Mouse (Mus musculus) gastrocnemius, postnatal 36 days (tissue): ENCODE results near the gene Cmpk2. TPM values are rescaled to one million over a fixed set of nuclear protein-coding genes. Genes with fewer than 3 reads are reported as not detected.
"Not testable (repeated sequence)": the region's sequence is repeated elsewhere in the genome, so short reads cannot be mapped to it uniquely, and the experiment has no call there.

Experiments
- DNase-seq, 2 experiments: peaks; one replicate each; pipeline ENCODE4 v3.0.0; 2022
- intact Hi-C: fragments of 180-260 bp; cut with DNase I; formaldehyde crosslinking; loops from one replicate; pipeline ENCODE4 v1.15.1; 2025
- long read RNA-seq, 2 experiments: library from polyadenylated mRNA; stranded (forward); transcript quantifications; one replicate each; pipeline ENCODE4 v2.0.0; 2021
- total RNA-seq, 2 experiments: library from RNA; stranded (reverse); gene quantifications; 2 replicates each; pipeline ENCODE4 v1.2.3; 2021

Gene Cmpk2
- 1 to 10 TPM; 1.7 to 2.1 TPM for total RNA-seq
- long read RNA-seq, experiment 1, transcript Cmpk2-201 (5 exons, 3,200 nt) = major isoform, 5 of 5 reads
- long read RNA-seq, experiment 1, partial matches to known transcripts = 0 of 5 reads
- long read RNA-seq, experiment 1, other reads (novel, unspliced or antisense) = 0 of 5 reads
- long read RNA-seq, experiment 2, transcript Cmpk2-201 (5 exons, 3,200 nt) = major isoform, 5 of 6 reads
- long read RNA-seq, experiment 2, partial matches to known transcripts = 1 of 6 reads
- long read RNA-seq, experiment 2, other reads (novel, unspliced or antisense) = 0 of 6 reads

DNA sequence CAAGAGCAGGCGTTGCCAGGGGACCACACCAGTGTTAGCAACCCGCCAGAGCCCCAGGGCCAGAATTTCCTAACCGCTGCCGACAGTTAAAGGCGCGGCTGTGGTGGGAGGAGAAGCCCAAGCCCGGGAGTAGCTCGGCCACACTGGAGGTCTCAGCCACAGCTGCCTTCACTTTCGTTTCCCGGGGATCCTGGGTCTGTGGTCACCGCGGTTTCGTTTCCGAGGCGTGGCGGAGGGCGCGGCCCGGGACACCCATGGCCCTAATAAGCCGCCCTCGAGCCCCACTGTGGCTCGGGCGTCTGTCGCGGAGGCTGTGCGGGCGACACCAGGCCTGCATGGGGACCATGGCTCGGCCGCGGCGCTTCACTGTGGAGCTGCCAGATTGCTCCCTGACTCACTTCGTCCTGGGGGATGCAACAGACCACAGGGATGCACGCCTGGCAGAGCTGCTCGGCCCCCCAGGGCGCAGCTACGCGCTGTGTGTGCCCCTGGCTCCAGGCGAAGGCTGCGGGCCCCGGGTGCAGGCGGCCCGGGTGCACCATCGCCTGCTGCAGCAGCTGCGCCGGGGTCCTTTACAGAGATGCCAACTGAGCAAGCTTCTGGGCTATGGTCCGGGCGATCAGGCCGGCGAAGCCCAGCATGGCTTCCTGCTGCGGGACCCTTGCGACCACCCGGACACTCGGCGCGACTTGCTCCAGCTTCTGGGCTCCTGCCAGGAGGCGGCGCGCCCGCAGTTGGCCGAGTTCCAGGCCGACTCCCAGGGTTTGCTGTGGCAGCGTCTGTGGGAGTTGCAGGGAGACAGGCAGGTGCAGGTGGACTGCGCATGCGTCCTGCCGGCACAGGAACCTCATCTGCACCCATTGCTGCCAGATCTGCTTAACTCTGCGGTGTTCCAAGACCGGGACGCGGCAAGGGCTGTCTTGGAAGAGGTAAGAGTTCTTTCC lies at the start of gene Cmpk2:
Gene Cmpk2 (plus strand): TSS at position 107 of the 944 bp plus-strand sequence.
- intact Hi-C loops = no loop called here
- DNase-seq = peak; percentile 66 to 85

DNA sequence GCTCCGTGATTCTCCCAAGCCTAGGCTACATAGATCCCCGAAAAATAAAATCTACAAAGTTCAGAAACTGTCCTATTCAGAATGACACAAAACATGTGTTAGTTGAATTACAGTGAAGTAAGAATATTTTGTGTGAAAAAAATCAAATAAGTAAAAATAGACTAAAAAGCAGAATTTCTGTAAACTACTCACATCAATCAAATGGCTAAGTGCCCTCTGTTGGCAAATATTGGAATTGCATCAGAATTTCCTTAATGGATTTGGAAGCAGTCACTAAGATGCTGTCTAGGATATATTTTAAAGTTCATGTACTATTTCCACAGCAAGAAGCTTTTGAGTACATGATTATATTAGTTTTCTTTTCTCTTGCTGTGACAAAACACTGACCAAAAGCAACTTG lies 44.2 kb upstream of the Cmpk2 start:
- no peak for DNase-seq

DNA sequence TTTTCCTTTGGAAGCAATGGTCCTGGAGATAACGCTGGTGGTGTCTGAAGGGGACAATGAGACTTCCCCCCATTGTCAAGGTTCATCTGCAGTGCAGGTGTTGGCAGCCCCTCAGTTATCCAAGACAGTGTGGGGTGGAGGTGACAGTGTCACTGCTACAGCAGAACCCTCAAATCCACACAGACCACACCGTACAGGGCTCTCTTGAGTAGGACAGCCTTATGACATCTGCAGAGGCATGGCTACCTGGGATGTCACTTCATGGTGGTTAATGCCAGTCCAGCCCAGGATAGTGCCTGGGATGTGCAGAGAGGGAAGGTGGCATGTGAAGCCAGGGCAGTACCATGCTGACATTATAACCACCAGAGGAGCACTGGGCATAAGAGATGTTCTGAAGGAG lies 40.2 kb upstream of the Cmpk2 start:
- intact Hi-C loops, DNase-seq: not testable (repeated sequence)

More for the DNA sequence above, 44.2 kb upstream of the Cmpk2 start:
- intact Hi-C loops = no loop called here

DNA sequence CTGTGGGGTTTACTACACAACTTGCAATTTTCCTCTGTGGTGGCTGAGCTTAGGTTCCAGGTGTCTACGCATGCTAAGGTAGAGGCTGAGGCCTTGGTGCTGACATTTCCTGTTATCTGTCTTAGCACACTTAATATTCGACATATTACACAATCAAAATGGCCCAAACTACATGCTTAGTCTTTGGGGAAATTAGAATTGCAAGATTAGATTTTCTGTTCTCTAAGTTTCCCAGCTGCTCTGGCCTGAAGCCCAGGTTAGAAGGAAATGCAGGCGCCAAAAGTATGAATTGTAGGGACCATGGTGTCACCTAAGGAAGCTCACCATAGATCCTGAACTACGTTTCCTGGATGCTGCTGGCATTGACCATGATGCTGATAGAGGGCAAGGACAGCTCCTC lies 32.7 kb upstream of the Cmpk2 start:
- peak in 1 of 2 experiments; percentile 11 for DNase-seq
- intact Hi-C loops = no loop called here

DNA sequence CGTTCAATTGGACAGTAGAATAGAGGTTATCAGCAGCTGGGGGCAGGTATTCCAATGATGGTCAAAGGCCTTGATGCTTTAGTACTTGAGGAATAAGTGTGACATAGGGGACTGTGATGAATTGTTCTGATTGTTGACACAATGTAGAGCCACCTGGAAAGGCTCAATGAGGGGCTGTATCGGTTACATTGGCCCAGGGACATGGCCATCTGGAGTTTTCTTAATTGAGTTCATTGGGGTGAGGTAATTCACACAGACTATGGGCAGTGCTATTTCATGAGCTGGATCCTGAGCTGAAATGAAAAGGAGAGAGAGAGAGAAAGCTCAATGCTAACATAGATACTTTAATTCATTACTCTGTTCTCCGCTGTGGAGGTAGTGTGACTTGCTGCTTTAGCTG lies 31.1 kb upstream of the Cmpk2 start:
- DNase-seq = no peak

DNA sequence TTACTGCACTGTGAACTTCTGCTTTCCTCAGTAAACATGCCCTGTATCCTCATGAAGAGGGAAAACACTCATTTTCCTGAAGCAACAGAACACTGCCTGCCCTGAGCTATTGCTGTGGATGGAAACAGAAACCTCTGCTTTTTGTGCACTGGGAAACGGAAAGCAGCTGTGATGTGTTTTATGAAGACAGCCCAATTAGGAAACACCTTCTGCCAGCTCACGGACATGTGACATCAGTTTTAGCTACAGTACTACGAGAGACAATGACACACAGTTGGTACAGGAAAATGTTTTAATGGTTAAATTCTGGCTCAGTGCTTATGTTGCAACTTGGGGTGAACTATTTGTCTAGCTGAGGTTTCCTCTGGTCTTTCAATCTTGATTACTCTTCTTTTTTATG lies 29.6 kb upstream of the Cmpk2 start:
- no peak for DNase-seq
- intact Hi-C loops = no loop called here

More for the DNA sequence above, 31.1 kb upstream of the Cmpk2 start:
- intact Hi-C loops = no loop called here

DNA sequence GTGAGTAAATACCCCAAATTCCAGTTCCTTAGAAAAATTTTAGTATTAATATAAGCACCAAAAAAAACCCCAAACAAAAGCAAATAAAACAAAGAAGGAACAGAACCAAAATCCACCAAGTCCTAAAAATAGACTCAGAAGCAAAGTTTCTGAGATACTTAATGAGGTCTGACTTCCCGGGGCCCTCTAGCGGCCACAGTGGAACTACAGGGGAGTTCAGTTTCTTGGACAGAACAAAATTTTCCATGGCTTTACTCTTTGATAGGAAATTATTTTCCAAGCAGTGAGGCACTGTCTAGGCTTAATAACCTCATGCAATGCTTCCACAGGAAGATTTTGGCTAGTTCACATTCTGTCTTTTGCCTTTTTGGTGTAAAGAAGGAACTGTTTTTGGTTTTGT lies 24.9 kb upstream of the Cmpk2 start:
- DNase-seq = peak; percentile 81 to 84
- intact Hi-C loops = no loop called here

DNA sequence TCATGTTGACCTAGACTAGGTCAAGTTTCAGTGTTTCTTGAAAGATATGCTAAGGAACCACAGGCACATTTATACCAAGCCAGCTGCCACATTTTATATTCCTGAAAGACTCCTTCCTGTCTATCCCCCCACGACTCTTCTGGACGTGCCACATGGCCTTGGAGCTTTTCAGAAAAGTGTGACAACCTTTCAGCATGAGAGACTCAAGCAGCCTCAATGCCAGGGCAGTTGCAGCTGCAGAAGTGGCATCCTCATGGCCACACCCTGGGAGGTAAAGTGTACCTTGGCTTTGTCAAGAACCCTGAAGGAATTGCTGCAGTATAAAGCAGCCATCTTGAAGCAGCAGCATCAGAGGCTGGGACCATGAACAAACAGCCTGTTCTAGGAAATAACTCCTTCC lies 24.5 kb upstream of the Cmpk2 start:
- no peak for DNase-seq
- intact Hi-C loops = no loop called here

DNA sequence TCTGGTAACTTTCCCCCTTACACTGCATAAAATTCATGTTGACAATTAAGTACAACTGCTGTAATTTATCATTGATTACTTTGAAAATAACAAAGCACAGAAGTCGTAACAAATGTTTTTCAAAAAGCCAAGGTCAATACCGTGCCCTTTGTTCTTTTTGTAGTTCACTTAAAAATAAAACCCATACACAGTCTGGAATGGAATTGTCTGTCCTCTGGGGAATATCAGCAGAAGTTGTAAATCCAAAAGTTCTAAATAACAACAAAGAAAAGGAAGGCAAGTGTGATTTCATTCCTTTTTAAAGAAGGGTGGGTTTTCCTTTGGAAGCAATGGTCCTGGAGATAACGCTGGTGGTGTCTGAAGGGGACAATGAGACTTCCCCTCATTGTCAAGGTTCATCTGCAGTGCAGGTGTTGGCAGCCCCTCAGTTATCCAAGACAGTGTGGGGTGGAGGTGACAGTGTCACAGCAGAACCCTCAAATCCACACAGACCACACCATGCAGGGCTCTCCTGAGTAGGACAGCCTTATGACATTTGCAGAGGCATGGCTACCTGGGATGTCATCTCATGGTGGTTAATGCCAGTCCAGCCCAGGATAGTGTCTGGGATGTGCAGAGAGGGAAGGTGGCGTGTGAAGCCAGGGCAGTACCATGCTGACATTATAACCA lies 22.5 kb upstream of the Cmpk2 start:
- intact Hi-C loops = no loop called here
- DNase-seq = no peak

DNA sequence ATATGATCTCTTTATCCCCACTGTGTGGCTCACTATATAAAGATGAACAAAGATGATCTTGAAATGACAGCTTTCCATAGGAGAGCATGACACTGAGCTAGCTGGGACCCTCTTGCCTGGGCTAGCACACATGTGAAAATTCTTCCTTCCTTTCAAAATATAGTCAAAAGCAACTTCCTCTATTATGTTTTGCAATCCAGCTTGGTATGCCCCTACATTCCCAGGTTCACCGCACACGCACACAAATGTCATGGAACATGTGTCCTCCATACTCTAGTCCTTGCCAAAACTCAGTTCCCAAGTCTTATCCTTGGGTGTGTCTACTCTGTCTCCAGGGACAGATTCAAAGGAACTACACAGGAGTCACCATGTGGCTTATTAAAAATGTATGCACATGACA lies 19.5 kb upstream of the Cmpk2 start:
- intact Hi-C loops = no loop called here
- DNase-seq = no peak

DNA sequence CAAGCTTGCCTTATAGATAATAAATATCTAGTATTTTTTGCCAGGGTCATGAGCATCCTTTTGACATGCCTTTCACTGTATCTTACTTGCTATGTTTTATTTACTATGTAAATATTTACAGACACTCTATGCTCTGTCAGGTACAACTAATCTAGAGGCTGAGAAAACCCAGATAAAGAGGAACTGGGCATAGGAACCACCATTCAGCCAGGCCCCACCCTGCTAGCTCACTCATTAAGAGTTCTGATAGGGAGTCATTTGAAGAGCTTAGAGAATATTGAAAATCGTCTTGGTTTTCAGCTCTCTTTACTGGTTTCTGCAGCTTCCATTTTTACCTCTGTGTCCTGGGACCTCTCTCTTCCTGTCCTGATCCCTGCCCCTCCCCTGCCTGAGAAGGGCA lies 17.9 kb upstream of the Cmpk2 start:
- intact Hi-C loops = no loop called here
- DNase-seq = no peak

DNA sequence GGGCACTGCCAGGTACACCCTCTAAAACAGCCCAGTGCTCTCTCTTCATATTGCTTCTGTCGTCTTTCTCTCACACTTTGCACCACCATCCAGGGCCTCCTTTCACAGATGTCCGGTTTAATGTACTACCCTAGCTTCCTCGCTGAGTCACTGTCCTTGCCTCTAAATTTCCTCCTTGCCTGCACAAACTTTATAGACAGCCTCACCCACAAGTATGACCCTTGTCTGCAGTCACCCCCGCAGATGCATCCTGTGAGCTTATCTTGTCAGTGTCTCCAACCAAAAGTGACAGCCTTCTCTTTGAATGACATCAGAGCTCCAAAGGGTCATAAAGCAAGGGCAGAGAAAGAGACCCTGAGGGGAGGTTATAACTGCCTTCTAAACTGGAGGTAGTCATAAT lies 16.1 kb upstream of the Cmpk2 start:
- intact Hi-C loops = no loop called here
- DNase-seq = no peak

DNA sequence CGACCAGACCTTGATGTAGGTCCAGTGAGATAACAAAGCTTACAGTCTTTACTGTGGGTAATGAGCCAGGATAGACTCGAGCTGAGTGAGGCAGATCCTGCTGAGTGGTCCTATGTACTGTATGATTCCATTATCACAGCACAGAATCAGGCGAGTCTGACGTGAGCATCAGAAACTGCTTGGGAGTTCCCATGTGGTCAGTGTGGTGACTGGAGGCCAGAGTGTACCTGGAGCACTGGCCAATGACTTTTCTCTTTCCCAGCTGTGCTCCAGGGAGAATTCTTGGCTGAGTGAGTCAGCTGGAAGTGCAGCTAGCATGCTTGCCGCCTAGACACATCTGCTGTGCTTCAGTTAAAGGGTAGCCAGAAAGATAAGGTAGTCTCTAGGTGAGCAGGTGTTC lies 14.3 kb upstream of the Cmpk2 start:
- intact Hi-C loops = no loop called here

DNA sequence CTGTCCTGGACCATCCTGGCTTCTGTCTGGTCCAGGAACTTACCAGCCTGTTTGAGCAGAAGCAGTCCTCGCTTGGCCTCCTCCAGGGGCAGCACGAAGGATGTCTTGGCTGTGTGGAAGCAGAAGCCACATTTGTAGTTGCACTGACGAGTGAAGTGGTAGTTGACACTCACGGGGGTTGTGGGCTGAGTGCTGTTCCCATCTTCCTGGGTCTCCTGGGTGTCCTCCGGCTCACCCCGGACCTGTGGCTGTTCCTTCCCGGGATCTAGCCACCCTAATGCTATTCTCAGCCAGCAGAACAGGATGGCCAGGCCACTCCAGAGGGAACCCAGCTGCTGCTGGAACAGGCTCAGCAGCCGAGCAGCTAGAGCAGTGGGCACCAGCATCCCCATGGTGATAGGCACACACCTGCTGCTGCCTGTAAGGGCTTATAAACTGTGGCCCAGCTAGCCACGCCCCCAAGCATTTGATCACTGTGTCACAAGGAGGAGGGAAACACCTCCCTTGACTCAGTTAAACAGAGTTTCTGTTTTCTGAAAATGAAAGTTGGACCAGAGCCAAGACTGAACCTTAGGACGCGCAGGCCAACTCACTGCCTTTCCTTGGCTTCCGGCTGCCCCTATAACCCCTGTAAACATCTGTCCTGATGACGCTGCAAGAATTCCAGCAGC lies 12.8 kb upstream of the Cmpk2 start, which contains the start of gene Rsad2:
Gene Rsad2 (minus strand): TSS at position 425 of the 671 bp plus-strand sequence.
- DNase-seq = peak; percentile 40 to 41
- intact Hi-C loops = no loop called here

More for the DNA sequence above, 14.3 kb upstream of the Cmpk2 start:
- no peak for DNase-seq

DNA sequence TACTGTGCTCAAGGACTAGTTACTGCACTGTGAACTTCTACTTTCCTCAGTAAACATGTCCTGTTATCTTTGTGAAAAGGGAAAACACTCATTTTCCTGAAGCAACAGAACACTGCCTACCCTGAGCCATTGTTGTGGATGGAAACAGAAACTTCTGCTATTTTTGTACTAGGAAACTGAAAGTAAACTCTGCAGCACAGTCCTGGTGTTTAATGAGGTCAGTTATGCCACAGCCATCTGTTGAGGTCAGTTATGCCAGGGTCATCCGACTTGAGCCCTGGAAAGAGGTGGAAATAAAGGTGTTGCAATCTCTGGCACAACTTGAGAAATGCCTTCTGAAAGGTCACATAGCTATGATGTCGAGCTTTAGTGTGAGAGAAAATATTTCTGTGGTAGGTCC lies 8.9 kb upstream of the Cmpk2 start:
- DNase-seq = no peak
- intact Hi-C loops = no loop called here

DNA sequence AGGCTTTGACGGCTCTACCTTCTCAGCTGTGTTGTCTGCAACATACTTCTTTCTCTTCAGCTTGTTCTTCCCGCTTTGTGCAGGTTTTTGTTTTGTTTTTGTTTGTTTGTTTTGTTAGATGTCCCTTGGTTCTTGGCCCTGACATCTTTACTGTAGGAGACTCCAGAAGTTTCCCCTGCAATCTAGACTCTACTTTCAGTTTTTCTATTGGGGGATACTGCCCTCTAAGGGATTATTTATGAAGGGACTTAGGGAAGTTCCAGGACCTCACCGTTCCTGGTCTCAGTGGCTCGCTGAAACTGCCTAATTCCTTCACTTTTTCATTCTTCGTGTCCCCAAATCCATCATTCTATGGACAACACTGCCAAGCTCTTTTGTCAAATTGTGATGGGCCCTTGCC lies 3.4 kb upstream of the Cmpk2 start:
- intact Hi-C loops = no loop called here
- DNase-seq = no peak

DNA sequence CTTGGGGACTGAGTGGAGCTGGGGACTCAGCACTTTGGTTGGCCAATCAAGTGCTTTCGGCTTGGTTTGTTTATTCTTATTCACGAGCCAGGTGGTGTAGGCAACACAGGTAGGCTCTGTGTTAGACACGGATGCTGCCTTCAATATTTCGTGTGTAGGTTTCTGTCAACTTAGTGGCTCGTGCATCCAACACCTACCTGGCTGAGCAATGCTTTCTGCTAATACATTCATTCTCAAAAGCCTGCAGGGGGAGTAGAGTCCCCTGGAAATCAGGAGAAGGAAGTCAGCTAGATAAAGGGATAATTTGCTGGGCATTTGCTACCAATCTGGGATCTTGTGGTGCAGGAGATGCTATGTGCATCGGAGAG lies 1.0 kb downstream of the Cmpk2 start:
- no peak for DNase-seq
- intact Hi-C loops = no loop called here

DNA sequence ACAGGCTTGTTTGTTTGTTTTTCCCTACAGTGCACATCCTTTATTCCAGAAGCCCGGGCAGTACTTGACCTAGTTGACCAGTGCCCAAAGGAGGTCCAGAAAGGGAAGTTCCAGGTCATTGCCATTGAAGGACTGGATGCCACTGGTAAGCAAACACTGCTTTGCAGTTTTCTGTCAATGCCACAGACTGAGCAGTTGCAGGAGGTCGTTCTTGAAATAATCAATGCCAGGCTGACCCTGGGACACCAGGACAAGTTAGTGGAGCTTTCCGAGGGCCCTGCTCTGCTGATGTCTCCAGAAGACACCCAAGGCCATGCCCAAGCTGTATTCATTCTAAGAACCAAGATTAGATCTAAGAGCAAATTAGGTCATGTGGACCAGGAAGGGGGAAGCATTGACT lies 2.4 kb downstream of the Cmpk2 start:
- DNase-seq = no peak
- intact Hi-C loops = no loop called here

DNA sequence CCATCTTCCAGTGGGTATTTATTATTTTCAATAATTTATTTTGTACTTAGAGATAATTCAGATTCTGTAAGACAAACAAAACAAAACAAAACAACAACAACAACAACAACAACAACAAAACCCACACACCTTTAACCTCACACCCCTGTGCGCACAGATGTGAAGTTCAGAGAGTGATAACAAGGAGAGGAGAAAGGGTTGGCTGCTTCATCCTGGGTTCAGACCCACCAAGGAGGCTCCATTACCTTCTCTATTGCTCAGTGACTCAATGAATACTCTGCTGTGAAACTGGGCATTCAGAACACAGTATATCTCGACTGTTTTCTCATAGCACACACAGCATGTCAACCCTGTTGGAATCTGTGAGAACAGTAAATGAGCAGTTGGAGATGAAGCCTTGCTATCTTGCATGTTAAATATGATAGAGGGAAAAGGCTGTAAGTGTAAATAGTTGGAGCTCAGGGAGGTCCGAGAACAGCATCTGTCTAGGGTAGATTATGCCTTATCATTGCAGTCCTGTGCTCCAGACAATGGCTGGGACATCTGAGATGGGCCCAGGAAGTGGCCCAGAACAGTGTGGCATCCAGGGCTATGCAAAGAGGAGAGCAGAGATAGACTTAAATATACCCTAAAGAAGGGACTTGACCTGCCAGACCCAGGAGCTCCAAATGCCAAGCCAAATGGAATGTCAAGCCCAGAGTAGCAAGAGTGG lies 3.9 kb downstream of the Cmpk2 start:
- intact Hi-C loops = no loop called here
- no peak for DNase-seq

DNA sequence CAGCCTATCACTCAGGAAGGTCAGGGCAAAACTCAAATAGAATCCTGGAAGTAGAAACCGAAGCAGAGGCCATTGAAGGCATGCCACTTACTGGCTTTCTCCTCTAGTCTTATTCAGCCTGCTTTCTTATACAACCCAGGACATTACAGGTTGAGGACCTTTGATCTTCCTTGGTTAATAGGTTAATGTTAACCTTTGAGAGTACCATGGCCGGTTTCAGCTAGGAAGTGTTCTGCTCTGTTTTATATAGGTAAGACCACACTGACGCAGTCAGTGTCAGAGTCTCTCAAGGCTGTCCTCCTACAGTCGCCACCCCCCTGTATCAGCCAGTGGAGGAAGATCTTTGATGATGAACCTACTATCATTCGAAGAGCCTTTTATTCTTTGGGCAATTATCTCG lies 4.7 kb downstream of the Cmpk2 start:
- intact Hi-C loops = no loop called here
- no peak for DNase-seq
